Comparison of ENCODE assay signal across 10 mouse cellular contexts in the genomic region with DNA sequence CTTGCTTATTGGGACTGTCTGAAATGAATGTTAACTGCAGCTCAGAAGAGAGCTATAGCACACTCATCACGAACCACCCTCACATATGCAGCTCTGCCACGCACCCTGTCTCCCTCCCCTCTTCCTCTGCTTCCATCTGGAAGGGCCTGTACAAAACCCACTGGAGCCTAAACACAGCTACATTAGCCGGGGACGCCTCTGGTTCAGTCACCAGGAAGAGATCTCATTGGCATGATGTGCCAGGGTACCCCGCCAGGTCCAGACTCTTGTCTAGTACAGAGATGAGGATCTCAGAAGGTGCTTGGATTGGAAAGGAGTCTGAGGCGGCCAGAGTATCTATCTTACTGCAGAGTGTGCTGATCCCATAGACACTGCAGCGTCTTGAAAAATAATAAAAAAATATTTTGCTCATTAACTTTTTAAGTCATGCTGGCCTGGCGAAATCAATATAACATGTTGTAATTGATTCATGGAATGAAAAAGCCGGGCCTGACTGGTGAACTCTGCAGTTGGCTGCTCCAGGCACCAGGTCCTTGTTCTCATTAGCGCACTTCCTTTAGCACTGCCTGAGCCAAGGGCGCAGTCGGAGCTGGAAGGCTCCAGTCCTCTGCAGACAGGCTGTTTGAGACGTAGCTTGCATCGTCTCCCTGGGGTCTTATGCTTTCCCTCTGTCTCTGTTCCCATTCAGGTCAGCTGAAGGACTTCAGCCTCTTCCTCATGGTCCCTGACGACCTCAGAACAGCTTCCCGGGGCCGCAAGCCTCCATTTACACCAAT. TPM values are rescaled to one million over a fixed set of nuclear protein-coding genes. Genes with fewer than 3 reads are reported as not detected.
DNase-seq lines count a peak whose midpoint lies in the region; ATAC-seq and TF ChIP-seq lines count a peak whose summit lies in the region.
"Had no signal": no experiment of that assay in that cellular context is flagged by ENCODE, and none has a peak within 500 bp of the region (broad histone marks: within the 10 kb centered on the region; RNA-seq: fewer than 3 reads in every experiment).

No protein-coding gene starts in this region.

- DNase-seq in lung, postnatal 25 days (ENCODE audit: low spot score), result no peak
- peak; percentile 27 to 32 for DNase-seq in heart, postnatal 14 days
- no peak for DNase-seq in spleen, postnatal 36 days (ENCODE audit: low spot score in 2 of 2)
- no peak for DNase-seq in liver, postnatal 0 days

- H3K9me3 ChIP-seq in lung, embryonic 16.5 days (ENCODE audit: control insufficient read depth, low read length), result no peaks in the 10 kb centered on the region
- no peaks in the 10 kb centered on the region for H3K9me3 ChIP-seq in embryonic facial prominence, embryonic 13.5 days
- H3K9me3 ChIP-seq in midbrain, embryonic 15.5 days, result no peaks in the 10 kb centered on the region
- no peaks in the 10 kb centered on the region for H3K9me3 ChIP-seq in liver, postnatal 0 days (ENCODE audit: low read length)
- H3K9me3 ChIP-seq in kidney, embryonic 14.5 days (ENCODE audit: control insufficient read depth, low read length), result no peaks in the 10 kb centered on the region

- WGBS in lung, embryonic 16.5 days, result 64% methylated on average over 17 of the region's 17 CpGs
- 58% methylated on average over 17 of the region's 17 CpGs for WGBS in embryonic facial prominence, embryonic 13.5 days
- WGBS in midbrain, embryonic 15.5 days, result 73% methylated on average over 17 of the region's 17 CpGs
- 74% methylated on average over 17 of the region's 17 CpGs for WGBS in liver, postnatal 0 days (ENCODE audit: insufficient replicate concordance)
- 72% methylated on average over 17 of the region's 17 CpGs for whole genome bisulfite sequencing in kidney, embryonic 14.5 days

- H3K27me3 ChIP-seq in lung, embryonic 16.5 days (ENCODE audit: control insufficient read depth, insufficient read depth, low read depth, low read length), result no peaks in the 10 kb centered on the region
- H3K27me3 ChIP-seq in embryonic facial prominence, embryonic 13.5 days, result no peaks in the 10 kb centered on the region
- H3K27me3 ChIP-seq in midbrain, embryonic 15.5 days (replicated peaks), result no peaks in the 10 kb centered on the region
- H3K27me3 ChIP-seq in liver, postnatal 0 days (ENCODE audit: insufficient read depth, low read length), result no peaks in the 10 kb centered on the region
- H3K27me3 ChIP-seq in kidney, embryonic 14.5 days (ENCODE audit: control insufficient read depth, insufficient read depth, low read length), result no peaks in the 10 kb centered on the region
- H3K27me3 ChIP-seq: megakaryocyte, embryonic 14.5 days; Patski had no signal

- intact Hi-C loops in heart, postnatal 14 days (cut with DNase I), result no loop called here

- H3K36me3 ChIP-seq in lung, embryonic 16.5 days (ENCODE audit: control insufficient read depth, insufficient read depth, low read length), result no peaks in the 10 kb centered on the region
- no peaks in the 10 kb centered on the region for H3K36me3 ChIP-seq in embryonic facial prominence, embryonic 13.5 days
- H3K36me3 ChIP-seq in midbrain, embryonic 15.5 days (replicated peaks), result no peaks in the 10 kb centered on the region
- H3K36me3 ChIP-seq in liver, postnatal 0 days (replicated peaks; ENCODE audit: insufficient read depth, low read length), result no peaks in the 10 kb centered on the region
- H3K36me3 ChIP-seq in kidney, embryonic 14.5 days (ENCODE audit: control insufficient read depth, insufficient read depth, low read length), result no peaks in the 10 kb centered on the region

- H3K27ac ChIP-seq in lung, embryonic 16.5 days (ENCODE audit: low read length), result no peak overlapping the region
- H3K27ac ChIP-seq in embryonic facial prominence, embryonic 13.5 days, result no peak overlapping the region
- H3K27ac ChIP-seq in midbrain, embryonic 15.5 days, result no peak overlapping the region
- H3K27ac ChIP-seq in liver, postnatal 0 days (ENCODE audit: low read depth), result no peak overlapping the region
- no peak overlapping the region for H3K27ac ChIP-seq in kidney, embryonic 14.5 days (ENCODE audit: low read depth, low read length)

- TF ChIP-seq CTCF in liver, postnatal 0 days (IDR thresholded peaks at IDR 0.05; ENCODE audit: low read depth), result no peak

- no peak overlapping the region for H3K4me2 ChIP-seq in lung, embryonic 16.5 days (ENCODE audit: low read depth, low read length)
- H3K4me2 ChIP-seq in embryonic facial prominence, embryonic 13.5 days, result peak overlapping the region; percentile 9; the same call in 1 of the 2 replicates
- H3K4me2 ChIP-seq in midbrain, embryonic 15.5 days, result no peak overlapping the region
- H3K4me2 ChIP-seq in liver, postnatal 0 days (ENCODE audit: low read depth, low read length), result no peak overlapping the region
- H3K4me2 ChIP-seq in kidney, embryonic 14.5 days (replicated peaks; ENCODE audit: low read depth, low read length), result no peak overlapping the region

- no peak overlapping the region for H3K4me3 ChIP-seq in lung, embryonic 16.5 days (ENCODE audit: low read length)
- no peak overlapping the region for H3K4me3 ChIP-seq in embryonic facial prominence, embryonic 13.5 days
- H3K4me3 ChIP-seq in midbrain, embryonic 15.5 days, result no peak overlapping the region
- no peak overlapping the region for H3K4me3 ChIP-seq in liver, postnatal 0 days (ENCODE audit: low read depth, low read length)
- no peak overlapping the region for H3K4me3 ChIP-seq in kidney, embryonic 14.5 days (ENCODE audit: low read length)
- H3K4me3 ChIP-seq: megakaryocyte, embryonic 14.5 days had no signal

- peaks cover 7% of the 10 kb centered on the region; the same call in 1 of the 2 replicates for H3K4me1 ChIP-seq in lung, embryonic 16.5 days (replicated peaks; ENCODE audit: control insufficient read depth, insufficient read depth, low read length)
- peaks cover 10% of the 10 kb centered on the region for H3K4me1 ChIP-seq in embryonic facial prominence, embryonic 13.5 days
- H3K4me1 ChIP-seq in midbrain, embryonic 15.5 days, result peaks cover 4% of the 10 kb centered on the region; the same call in 1 of the 2 replicates
- no peaks in the 10 kb centered on the region for H3K4me1 ChIP-seq in liver, postnatal 0 days (ENCODE audit: insufficient read depth)
- no peaks in the 10 kb centered on the region for H3K4me1 ChIP-seq in kidney, embryonic 14.5 days (ENCODE audit: control insufficient read depth, insufficient read depth, low read length)
- H3K4me1 ChIP-seq: megakaryocyte, embryonic 14.5 days had no signal

- TF ChIP-seq EP300 in liver, postnatal 0 days (IDR thresholded peaks at IDR 0.05; ENCODE audit: low read depth), result no peak

- no peak overlapping the region for H3K9ac ChIP-seq in lung, embryonic 16.5 days (ENCODE audit: low read length)
- H3K9ac ChIP-seq in embryonic facial prominence, embryonic 13.5 days, result no peak overlapping the region
- H3K9ac ChIP-seq in midbrain, embryonic 15.5 days, result no peak overlapping the region
- no peak overlapping the region for H3K9ac ChIP-seq in liver, postnatal 0 days (replicated peaks)
- H3K9ac ChIP-seq in kidney, embryonic 14.5 days (ENCODE audit: low read depth, low read length), result no peak overlapping the region

- peak; percentile 80 for ATAC-seq in lung, embryonic 16.5 days (ENCODE audit: low read depth)
- ATAC-seq in embryonic facial prominence, embryonic 13.5 days (ENCODE audit: insufficient number of reproducible peaks, insufficient read depth, low FRiP score, low TSS enrichment, low read depth), result no peak
- ATAC-seq in midbrain, embryonic 15.5 days (replicated peaks), result peak; percentile 75; the same call in 1 of the 2 replicates
- no peak for ATAC-seq in liver, postnatal 0 days
- ATAC-seq in kidney, embryonic 14.5 days (ENCODE audit: low FRiP score, low TSS enrichment), result no peak
- ATAC-seq: Patski had no signal

RNA-seq across cellular contexts. Expression of a gene that starts 50.1 kb away (rescaled TPM):
- polyA plus RNA-seq in lung, embryonic 16.5 days (2015; fragmentation: Nextera tagmentation; extraction: Ambion mirVana), result 2.6 and 2.8 TPM in 2 replicates
- 9.9 and 13.1 TPM in 2 replicates for polyA plus RNA-seq in embryonic facial prominence, embryonic 13.5 days (2015; fragmentation: Nextera tagmentation; extraction: Ambion mirVana)
- total RNA-seq in heart, postnatal 14 days (2021), result under 1 TPM; 0.59 to 0.62 TPM
- 38.1 and 39.0 TPM in 2 replicates for polyA plus RNA-seq in midbrain, embryonic 15.5 days (2015; fragmentation: Nextera tagmentation; extraction: Ambion mirVana)
- polyA plus RNA-seq in liver, postnatal 0 days (2015; fragmentation: Nextera tagmentation; extraction: Ambion mirVana), result 0.05 and 0.07 TPM in 2 replicates
- polyA plus RNA-seq in kidney, embryonic 14.5 days (2014; fragmentation: Nextera tagmentation; extraction: Ambion mirVana), result 0.06 and 0.16 TPM in 2 replicates

Comparison
In these comparisons a context has a peak if more than half of its experiments do, and no peak if none do; other contexts are left out.
1. ATAC-seq: peak in lung, embryonic 16.5 days (single experiment) and midbrain, embryonic 15.5 days (single experiment); none in embryonic facial prominence, embryonic 13.5 days (single experiment), liver, postnatal 0 days (single experiment) and kidney, embryonic 14.5 days (single experiment).
2. DNase-seq: peak in heart, postnatal 14 days (2 of 2); none in lung, postnatal 25 days (single experiment), spleen, postnatal 36 days (0 of 2) and liver, postnatal 0 days (single experiment).